Mouse (Mus musculus): Measurements from ENCODE around the gene Rbbp5. TPM values are rescaled to one million over a fixed set of nuclear protein-coding genes. Genes with fewer than 3 reads are reported as not detected.

Rbbp5 gene
- total RNA-seq, 2 experiments from 2014 or later: 29.4 to 37.4 TPM

GRCm38 (mm10) chr1:132530631-132531191 lies 53.5 kb downstream of the Rbbp5 start:
- intact Hi-C loops (cut with DNase I): no loop called here
- no peak for DNase-seq (ENCODE audit: extremely low spot score in 1 of 2, low spot score in 2 of 2)

- intact Hi-C loops (cut with DNase I): no loop called here
- DNase-seq (ENCODE audit: extremely low spot score in 1 of 2, low spot score in 2 of 2): no peak
Observed at GRCm38 (mm10) chr1:132532521-132532920, 55.4 kb downstream of the Rbbp5 start.

DNA sequence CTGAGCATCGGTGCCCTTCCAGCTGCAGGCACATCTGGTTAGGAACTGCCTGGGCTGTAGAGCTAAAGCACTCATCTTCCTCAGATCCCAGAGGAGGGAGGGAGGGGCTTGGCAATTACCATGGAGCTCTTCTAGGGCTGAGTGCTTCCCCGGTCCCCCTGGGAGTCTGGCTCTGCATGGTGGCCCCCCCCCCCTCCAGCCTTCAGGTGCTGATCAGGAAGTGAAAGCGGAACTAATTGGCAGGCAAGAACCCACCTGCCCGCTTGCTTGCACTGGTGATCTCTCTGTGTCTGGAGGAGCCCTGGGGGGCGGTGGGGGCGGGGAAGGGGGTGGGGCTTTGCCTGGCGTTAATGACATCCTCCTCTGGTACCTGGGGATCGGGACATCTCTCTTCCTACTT lies 56.7 kb downstream of the Rbbp5 start:
- intact Hi-C loops (cut with DNase I): no loop called here
- DNase-seq (ENCODE audit: extremely low spot score in 1 of 2, low spot score in 2 of 2): no peak

DNA sequence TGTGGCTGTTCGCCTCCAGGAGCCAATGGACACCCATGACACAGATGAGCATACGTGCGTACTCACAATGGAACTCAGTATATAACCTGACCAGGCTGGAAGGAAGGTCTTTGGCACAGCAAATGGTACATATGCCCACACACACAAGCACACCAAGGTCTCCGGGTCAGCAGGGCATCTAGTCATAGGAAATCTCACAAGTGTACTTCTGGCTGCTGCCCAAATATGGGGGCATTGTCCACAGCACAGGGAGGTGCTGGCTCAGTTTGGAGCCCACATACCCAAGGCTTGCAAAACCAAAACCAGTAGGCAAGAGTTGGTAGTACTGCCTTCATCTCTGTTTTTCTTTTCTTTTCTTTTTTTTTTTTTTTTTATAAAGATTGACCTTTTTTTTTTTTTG lies 58.4 kb downstream of the Rbbp5 start:
- DNase-seq (ENCODE audit: extremely low spot score in 1 of 2, low spot score in 2 of 2): no peak
- intact Hi-C loops (cut with DNase I): no loop called here

DNA sequence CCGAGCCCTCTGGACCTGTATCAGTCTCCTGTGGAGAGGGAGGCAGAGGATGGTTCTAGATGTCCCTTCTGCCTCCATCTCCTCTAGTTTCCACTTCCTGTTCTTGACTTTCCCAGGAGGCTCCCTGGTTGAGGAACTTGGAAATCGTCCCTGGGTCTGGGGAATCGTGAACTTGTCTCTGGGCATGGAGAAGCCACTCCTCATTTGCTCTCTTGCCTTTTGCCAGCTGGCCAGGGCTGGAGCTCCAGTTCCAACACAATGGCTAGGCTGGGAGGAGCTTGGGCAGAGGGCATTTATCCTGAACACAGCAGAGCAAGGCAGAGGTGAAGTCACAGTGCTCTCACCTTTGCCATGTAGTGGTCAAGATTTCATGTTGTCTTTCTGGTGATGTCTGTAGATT lies 59.3 kb downstream of the Rbbp5 start:
- intact Hi-C loops (cut with DNase I): no loop called here
- DNase-seq (ENCODE audit: extremely low spot score in 1 of 2, low spot score in 2 of 2): no peak

- intact Hi-C loops (cut with DNase I): no loop called here
- no peak for DNase-seq (ENCODE audit: extremely low spot score in 1 of 2, low spot score in 2 of 2)
Observed at GRCm38 (mm10) chr1:132537736-132538135, 60.6 kb downstream of the Rbbp5 start.

DNA sequence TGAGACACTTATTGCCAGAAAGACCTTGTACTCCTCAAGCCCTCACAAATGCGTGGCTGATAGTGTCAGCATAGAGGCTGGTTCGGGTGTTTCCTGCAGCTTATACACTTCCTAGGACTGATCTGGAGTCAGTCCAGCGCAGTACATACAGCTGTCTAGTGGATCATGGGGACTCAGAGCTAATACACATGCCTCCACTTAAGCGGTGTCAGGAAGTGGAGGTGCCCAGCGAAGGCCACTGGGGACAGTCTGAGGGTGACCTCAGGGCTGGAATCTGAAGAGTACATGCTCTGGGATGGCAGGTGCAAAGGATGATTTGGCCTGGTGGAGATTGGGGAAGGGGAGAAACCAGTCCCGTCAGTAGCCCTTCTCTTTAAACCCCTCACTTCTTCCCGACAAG lies 63.5 kb downstream of the Rbbp5 start:
- no peak for DNase-seq (ENCODE audit: extremely low spot score in 1 of 2, low spot score in 2 of 2)
- intact Hi-C loops (cut with DNase I): no loop called here

- no peak for DNase-seq (ENCODE audit: extremely low spot score in 1 of 2, low spot score in 2 of 2)
- intact Hi-C loops (cut with DNase I): no loop called here
Observed at GRCm38 (mm10) chr1:132541171-132541823, 64.1 kb downstream of the Rbbp5 start.

- intact Hi-C loops (cut with DNase I): no loop called here
- no peak for DNase-seq (ENCODE audit: extremely low spot score in 1 of 2, low spot score in 2 of 2)
Observed at GRCm38 (mm10) chr1:132541824-132542599, 64.8 kb downstream of the Rbbp5 start.

DNA sequence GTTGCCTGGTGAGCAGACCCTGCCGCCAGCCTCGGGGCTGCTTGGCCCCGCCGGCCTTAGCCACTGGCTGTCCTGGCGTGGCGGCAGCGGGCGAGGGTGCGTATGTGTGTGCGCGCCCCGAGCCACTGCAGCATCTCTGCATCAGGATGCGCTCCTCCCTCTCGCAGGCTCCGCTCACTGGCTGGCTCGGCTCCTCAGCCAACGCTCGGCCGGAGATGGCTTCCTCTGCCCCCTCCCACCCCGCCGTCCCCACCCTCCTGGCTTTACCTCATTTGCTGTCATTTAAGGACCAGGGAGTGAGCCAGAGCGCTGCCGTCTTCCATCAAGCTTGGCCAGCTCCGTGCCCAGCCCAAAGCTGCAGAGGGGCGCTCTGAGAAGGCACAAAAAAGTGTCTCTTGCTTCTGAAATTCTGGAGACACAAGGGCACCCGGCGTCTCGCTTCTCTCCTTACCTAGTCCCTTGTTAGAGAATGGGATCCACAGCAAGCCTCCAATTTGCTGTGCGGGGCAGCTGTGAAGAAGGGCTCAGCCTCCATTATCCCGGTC lies 65.7 kb downstream of the Rbbp5 start, which contains the start of gene Cntn2:
Gene Cntn2, minus strand, starts transcription at position 495 of the 545 bp plus-strand sequence.
- peak; percentile 65 to 81 for DNase-seq (ENCODE audit: extremely low spot score in 1 of 2, low spot score in 2 of 2)
- intact Hi-C loops (cut with DNase I): no loop called here

- no peak for DNase-seq (ENCODE audit: extremely low spot score in 1 of 2, low spot score in 2 of 2)
- intact Hi-C loops (cut with DNase I): no loop called here
Observed at GRCm38 (mm10) chr1:132543789-132544188, 66.6 kb downstream of the Rbbp5 start.

Other genes starting within 250 kb of the Rbbp5 start
- not detected for gene Gm10188, start 247.6 kb upstream of the Rbbp5 start, total RNA-seq (2021)
- 10 to 100 TPM; 18.4 to 19.8 TPM for gene Klhdc8a, start 178.7 kb upstream of the Rbbp5 start, total RNA-seq (2021)
- gene Nuak2, start 161.2 kb upstream of the Rbbp5 start, total RNA-seq (2021): 1 to 10 TPM; 1.1 to 1.3 TPM
- 100 to 1,000 TPM; 141 to 143 TPM for gene Tmcc2, start 86.1 kb upstream of the Rbbp5 start, total RNA-seq (2021)
- gene Dstyk, start 59.8 kb upstream of the Rbbp5 start, total RNA-seq (2021): 10 to 100 TPM; 27.2 to 28.4 TPM
- 1 to 10 TPM; 2.1 to 2.3 TPM for gene Tmem81, start 28.9 kb downstream of the Rbbp5 start, total RNA-seq (2021)
- gene Cntn2, start 65.9 kb downstream of the Rbbp5 start, total RNA-seq (2021): 10 to 100 TPM; 52.2 to 57.0 TPM

Data from left cerebral cortex, postnatal 10 days (tissue).